Mouse (Mus musculus) lung, embryonic 14.5 days (tissue): ENCODE measurements around the gene Kbtbd7. TPM values are rescaled to one million over a fixed set of nuclear protein-coding genes. Genes with fewer than 3 reads are reported as not detected.

Experiments
- ATAC-seq: fragments of 200-750 bp; cut with Nextera tagmentation; 2 replicates; pipeline ENCODE4 v1.8.0; 2017; ENCODE audit warnings: mild to moderate bottlenecking, moderate TSS enrichment, moderate library complexity; ENCODE audit not compliant: insufficient read depth
- DNase-seq: peaks from one replicate; pipeline ENCODE4 v3.0.0-alpha.2; 2015
- H3K27ac ChIP-seq: fragments of 300-500 bp; sonication (generic); 2 replicates; pipeline ENCODE4 v1.5.1; 2014; ENCODE audit warnings: low read depth, mild to moderate bottlenecking, moderate library complexity
- H3K27me3 ChIP-seq: fragments of 300-500 bp; sonication (generic); 2 replicates; pipeline ENCODE4 v1.6.1; 2014; ENCODE audit warnings: low read length, control low read depth; ENCODE audit not compliant: insufficient read depth
- H3K36me3 ChIP-seq: fragments of 300-500 bp; sonication (generic); 2 replicates; pipeline ENCODE4 v1.6.1; 2014; ENCODE audit warnings: control low read depth; ENCODE audit not compliant: insufficient read depth
- H3K4me1 ChIP-seq: fragments of 300-500 bp; sonication (generic); 2 replicates; pipeline ENCODE4 v1.6.1; 2014; ENCODE audit warnings: antibody characterized with exemption, control low read depth; ENCODE audit not compliant: insufficient read depth
- H3K4me2 ChIP-seq: fragments of 300-500 bp; sonication (generic); 2 replicates; pipeline ENCODE4 v1.6.1; 2014; ENCODE audit warnings: mild to moderate bottlenecking
- H3K4me3 ChIP-seq: fragments of 300-500 bp; sonication (generic); 2 replicates; pipeline ENCODE4 v1.5.1; 2014; ENCODE audit warnings: low read depth, low read length
- H3K9ac ChIP-seq: fragments of 300-500 bp; sonication (generic); 2 replicates; pipeline ENCODE4 v1.6.1; 2014
- H3K9me3 ChIP-seq: fragments of 300-500 bp; sonication (generic); 2 replicates; pipeline ENCODE4 v1.6.1; 2016; ENCODE audit warnings: low read depth, low read length, control low read depth
- CTCF ChIP-seq: IDR thresholded peaks from 2 replicates; pipeline ENCODE4 v1.5.1; 2016; ENCODE audit warnings: antibody characterized with exemption, low read depth
- WGBS: fragments of 180-500 bp; shearing (Covaris S2); extraction: QIAGEN DNeasy Blood & Tissue Kit; methylation state at CpG from one replicate; pipeline ENCODE4 v1.1.7; 2014; 5-methylcytosine and 5-hydroxymethylcytosine counted together
- polyA plus RNA-seq: library from polyadenylated mRNA; unstranded; fragments of >200 nt; fragmentation: Nextera tagmentation; extraction: Ambion mirVana; gene quantifications from 2 replicates; pipeline ENCODE4 v1.2.1, GENCODE M21; 2014

Kbtbd7 gene
- polyA plus RNA-seq: 17.5 and 18.0 TPM in 2 replicates

DNA sequence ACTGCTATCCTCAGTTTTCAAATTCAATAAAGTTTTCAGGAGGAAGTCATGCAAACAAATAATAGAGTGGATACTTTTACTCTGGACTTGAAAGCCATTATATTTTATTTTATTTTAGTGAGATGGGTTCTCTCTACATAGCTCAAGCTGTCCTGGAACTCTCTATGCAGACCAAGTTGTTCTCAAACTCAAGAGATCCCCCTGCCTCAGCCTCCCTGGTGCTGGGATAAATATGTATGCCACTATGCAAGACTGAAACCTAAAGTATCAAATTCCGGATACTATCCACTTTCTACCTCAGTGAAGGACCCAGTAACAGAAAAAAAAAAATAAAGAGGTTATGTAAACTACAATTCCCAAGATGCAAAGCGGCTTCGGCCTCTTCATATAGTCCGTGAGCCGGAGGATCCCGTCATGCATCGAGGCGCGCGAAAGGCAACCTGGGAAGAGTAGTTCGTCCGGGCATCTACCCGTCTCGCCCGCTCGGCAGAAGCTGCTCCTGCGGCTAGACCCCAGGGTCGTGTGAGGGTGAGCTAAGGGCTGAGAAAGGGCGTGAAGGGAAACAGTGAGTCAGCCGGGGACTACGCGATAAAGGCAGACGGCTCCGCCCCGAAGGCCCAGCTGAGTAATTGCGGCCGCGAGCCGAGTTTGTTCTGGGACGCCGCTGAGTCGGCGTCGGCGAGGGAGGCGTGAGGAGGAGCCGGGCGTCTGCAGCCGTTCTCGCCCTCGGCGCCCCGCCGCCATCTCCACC is at the start of gene Kbtbd7:
Gene Kbtbd7 (plus strand): TSS at position 533 of the 751 bp plus-strand sequence.
- no peak for TF ChIP-seq CTCF
- peak; percentile 99 for ATAC-seq
- H3K9ac ChIP-seq: peak within 1 kb of the TSS; percentile 58
- no peaks in the 10 kb centered on the region for H3K27me3 ChIP-seq
- no peaks in the 10 kb centered on the region for H3K4me1 ChIP-seq
- peak within 1 kb of the TSS; percentile 72 for H3K27ac ChIP-seq
- H3K9me3 ChIP-seq: peaks cover 11% of the 10 kb centered on the region
- H3K4me3 ChIP-seq: peak within 1 kb of the TSS; percentile 49
- DNase-seq: peak; percentile 97
- under 1% methylated on average over 44 of the region's 44 CpGs for WGBS
- peak within 1 kb of the TSS; percentile 57 for H3K4me2 ChIP-seq
- H3K36me3 ChIP-seq: peaks cover 8% of the 10 kb centered on the region; the same call in 1 of the 2 replicates

DNA sequence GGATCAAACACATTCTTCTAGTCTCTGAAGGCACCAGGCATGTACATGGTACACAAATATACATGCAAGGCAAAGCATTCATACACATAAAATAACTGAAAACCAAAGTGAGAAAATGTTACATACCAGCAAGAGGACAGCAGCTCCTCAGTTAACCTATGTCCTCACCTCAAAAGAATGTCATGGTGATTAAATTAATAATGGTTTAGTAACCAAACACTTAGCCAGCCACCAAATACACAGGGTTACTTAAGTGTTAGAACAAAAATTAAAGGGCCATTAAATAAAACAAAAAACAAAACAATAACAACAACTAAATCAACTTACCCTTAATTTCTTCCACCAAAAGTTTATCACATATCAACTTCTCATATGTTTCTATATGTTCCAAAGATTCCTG is 49.3 kb upstream of the Kbtbd7 start:
- Histone ChIP-seq H3K4me3 (no peak overlapping the region), H3K36me3 (peaks cover 50% of the 10 kb centered on the region), H3K9me3 (no peaks in the 10 kb centered on the region), H3K27me3 (no peaks in the 10 kb centered on the region), H3K4me2 (no peak overlapping the region), H3K27ac (no peak overlapping the region), H3K4me1 (no peaks in the 10 kb centered on the region), H3K9ac (no peak overlapping the region)
- ATAC-seq: no peak
- no peak for DNase-seq
- no peak for TF ChIP-seq CTCF

DNA sequence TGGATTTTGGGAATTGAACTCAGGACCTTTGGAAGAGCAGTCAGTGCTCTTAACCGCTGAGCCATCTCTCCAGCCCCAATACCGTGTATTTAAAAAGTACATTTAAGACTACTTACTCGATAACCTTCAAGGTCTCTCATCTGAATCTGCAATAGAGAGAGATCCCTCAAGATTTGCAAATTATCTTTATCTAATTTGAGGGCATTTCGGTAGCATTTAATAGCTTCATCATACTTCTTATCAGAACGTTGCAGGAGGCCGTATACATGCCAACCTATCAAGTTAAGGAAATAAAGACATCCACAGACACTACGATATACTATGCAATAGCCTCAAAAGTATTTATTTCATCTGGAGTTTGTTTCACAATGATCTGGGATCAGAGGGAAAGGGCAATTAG is 43.2 kb upstream of the Kbtbd7 start:
- no peak overlapping the region for H3K4me2 ChIP-seq
- WGBS: 90% methylated on average over 7 of the region's 7 CpGs
- ATAC-seq (no peak), DNase-seq (no peak)
- no peak for TF ChIP-seq CTCF
- peaks cover 58% of the 10 kb centered on the region for H3K36me3 ChIP-seq
- H3K4me1 ChIP-seq: no peaks in the 10 kb centered on the region
- no peak overlapping the region for H3K4me3 ChIP-seq
- H3K9ac ChIP-seq: no peak overlapping the region
- H3K27me3 ChIP-seq: no peaks in the 10 kb centered on the region
- no peaks in the 10 kb centered on the region for H3K9me3 ChIP-seq
- no peak overlapping the region for H3K27ac ChIP-seq

DNA sequence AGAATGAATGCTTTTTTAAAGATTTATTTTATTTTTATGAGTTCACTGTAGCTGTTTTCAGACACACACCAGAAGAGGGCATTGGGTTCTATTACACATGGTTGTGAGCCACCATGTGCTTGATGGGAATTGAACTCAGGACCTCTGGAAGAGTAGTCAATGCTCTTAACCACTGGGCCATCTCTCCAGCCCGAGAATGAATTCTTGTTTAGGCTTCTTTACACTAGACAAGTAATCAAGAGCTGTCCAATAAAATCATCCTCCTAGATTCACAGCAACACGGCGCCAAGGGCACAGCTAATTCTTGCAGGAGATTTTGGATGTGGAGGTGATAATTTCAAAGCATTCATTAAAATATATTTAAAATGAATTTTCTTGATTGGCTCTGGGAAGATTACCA is 38.0 kb upstream of the Kbtbd7 start:
- H3K9ac ChIP-seq: no peak overlapping the region
- H3K27me3 ChIP-seq: no peaks in the 10 kb centered on the region
- H3K4me3 ChIP-seq: no peak overlapping the region
- no peak for TF ChIP-seq CTCF
- no peak for ATAC-seq
- peaks cover 3% of the 10 kb centered on the region; the same call in 1 of the 2 replicates for H3K4me1 ChIP-seq
- peak overlapping the region; percentile 91 for H3K4me2 ChIP-seq
- H3K27ac ChIP-seq: no peak overlapping the region
- no peak for DNase-seq
- H3K9me3 ChIP-seq: no peaks in the 10 kb centered on the region
- H3K36me3 ChIP-seq: peaks cover 25% of the 10 kb centered on the region
- WGBS: 92% methylated on average over 3 of the region's 3 CpGs

DNA sequence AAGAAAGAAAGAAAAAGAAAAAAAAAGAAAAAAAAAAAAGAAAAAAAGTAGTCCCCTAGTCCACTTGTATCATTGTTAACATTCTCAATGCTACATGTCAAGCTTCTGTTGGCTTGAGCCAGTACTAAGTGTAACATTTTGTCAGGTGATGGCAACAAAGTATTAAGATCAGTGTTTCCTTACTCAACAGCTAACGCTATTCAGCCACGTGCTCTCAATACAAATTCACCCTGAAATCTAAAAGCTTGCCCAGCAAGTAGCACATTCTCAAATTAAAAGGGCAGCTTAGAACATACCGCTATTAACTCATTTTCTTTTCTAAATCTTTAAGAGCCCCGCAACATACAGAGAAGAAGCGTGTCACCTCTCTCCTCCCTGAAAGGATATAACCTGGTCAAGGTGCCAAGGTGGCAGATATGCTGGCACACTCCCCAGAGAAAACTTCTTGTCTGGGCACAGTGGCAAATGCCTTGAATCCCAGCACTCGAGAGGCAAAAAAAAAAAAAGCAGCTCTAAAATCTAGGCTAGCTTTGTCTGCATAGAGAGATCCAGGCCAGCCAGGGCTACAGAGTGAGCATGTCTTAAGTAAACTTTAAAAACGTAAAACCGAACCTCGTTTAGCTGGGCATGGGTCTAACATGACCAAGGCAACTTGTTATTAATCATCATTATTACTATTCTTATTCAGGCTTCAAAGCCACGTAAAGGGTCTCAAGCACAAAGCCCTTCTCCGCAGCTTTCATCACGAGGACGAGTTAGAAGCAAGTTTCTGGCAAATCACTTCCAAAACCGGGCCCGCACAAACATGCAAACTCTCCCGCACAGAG is 36.7 kb upstream of the Kbtbd7 start:
- peak overlapping the region; percentile 99 for H3K27ac ChIP-seq
- H3K9me3 ChIP-seq: no peaks in the 10 kb centered on the region
- peaks cover 19% of the 10 kb centered on the region; the same call in 1 of the 2 replicates for H3K36me3 ChIP-seq
- peak overlapping the region; percentile 97 for H3K9ac ChIP-seq
- peak; percentile 66 for DNase-seq
- peaks cover 3% of the 10 kb centered on the region; the same call in 1 of the 2 replicates for H3K4me1 ChIP-seq
- no peak for TF ChIP-seq CTCF
- H3K4me2 ChIP-seq: peak overlapping the region; percentile 91
- peak overlapping the region; percentile 89 for H3K4me3 ChIP-seq
- H3K27me3 ChIP-seq: no peaks in the 10 kb centered on the region
- ATAC-seq: 0 out of 2 replicates have a peak, but pooled peaks have one; percentile 18
- 1% methylated on average over 16 of the region's 16 CpGs for WGBS

DNA sequence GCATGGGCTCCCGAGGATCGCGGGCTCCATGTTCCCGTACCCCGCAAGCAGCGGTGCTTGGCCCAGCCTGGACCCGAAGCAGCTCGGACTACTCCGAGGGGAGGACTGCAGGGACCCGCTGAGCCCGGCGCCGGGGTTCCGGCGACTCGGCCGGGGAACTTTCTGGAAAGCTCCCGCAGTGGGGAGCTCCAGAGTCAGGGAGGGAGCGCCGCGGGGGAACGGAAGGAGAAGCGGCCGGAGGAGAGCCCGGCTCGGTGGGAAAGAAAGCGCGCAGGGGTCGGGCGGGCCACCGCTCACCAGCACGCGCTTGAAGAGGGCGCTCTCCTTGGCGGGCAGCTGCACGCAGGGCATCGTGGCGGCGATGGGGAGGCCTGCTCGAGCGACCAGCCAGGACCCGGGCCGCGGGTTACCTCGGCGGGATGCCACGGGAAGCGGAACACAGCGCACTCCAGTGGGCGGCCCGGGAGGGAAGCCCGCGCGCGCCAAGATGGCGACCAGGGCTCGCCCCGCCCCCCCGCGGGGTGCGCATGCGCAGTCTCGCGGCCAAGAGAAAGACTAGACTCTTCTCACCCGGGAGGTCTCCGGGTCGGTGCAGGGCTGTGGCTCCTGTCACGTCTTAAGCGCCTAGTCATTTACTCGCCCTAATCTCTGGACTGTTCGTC is 35.9 kb upstream of the Kbtbd7 start, which contains the start of gene Naa16:
Gene Naa16 (minus strand): TSS at position 514 of the 662 bp plus-strand sequence.
- TF ChIP-seq CTCF: peak; percentile 37
- peak within 1 kb of the TSS; percentile 99 for H3K27ac ChIP-seq
- H3K9me3 ChIP-seq: no peaks in the 10 kb centered on the region
- peaks cover 3% of the 10 kb centered on the region; the same call in 1 of the 2 replicates for H3K4me1 ChIP-seq
- peak; percentile 97 for ATAC-seq
- no peaks in the 10 kb centered on the region for H3K27me3 ChIP-seq
- H3K4me2 ChIP-seq: peak within 1 kb of the TSS; percentile 91
- DNase-seq: peak; percentile 98
- under 1% methylated on average over 63 of the region's 71 CpGs for WGBS
- peak within 1 kb of the TSS; percentile 97 for H3K9ac ChIP-seq
- peaks cover 15% of the 10 kb centered on the region; the same call in 1 of the 2 replicates for H3K36me3 ChIP-seq
- peak within 1 kb of the TSS; percentile 89 for H3K4me3 ChIP-seq
